Mouse (Mus musculus): ENCODE results near the gene Cgn. TPM values are rescaled to one million over a fixed set of nuclear protein-coding genes. Genes with fewer than 3 reads are reported as not detected.
"Not testable (repeated sequence)": the region's sequence is repeated elsewhere in the genome, so short reads cannot be mapped to it uniquely, and the experiment has no call there.

Gene Cgn
- polyA plus RNA-seq, 1 experiment from 2014 or later: 5.8 TPM

DNA sequence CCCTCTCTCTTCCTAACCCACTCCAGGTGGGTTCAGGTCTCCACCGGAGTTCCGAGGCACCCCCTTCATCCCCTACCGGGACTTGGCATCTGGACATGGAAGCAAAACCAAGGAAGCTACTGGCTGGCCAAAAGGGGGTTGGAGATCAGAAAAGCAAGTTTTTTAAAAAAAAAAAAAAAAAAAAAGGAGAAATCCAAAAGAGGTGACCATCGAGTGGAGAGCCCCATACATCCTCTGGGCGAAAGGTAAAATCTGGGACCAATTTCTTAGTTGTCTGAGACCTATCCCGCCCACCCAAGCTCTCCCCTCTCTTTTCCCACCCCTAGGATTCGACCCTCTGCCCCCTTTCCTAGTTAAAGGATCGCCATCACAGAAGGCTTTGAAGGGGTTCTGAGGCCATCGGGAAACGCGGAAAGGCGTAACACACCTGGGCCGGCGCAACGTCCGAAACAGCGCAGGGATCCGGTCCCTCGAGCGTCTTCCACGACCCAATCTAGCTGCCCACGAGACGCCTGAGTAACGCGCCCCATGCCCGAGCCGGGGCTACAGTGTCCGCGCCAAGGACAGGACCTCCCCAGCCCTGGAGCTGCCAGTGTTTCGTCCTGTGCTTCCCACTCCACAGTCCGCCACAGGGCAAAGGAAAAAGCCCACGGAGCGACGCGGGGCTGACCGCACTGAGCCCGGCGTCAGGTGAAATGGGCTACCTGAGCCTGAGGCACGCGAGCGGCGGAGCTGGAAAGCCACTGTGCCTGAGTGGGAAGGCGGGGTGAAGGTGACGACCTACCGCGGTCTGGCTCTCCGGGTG lies 28.8 kb downstream of the Cgn start:
- WGBS: 3% methylated on average over 21 of the region's 47 CpGs
- not testable (repeated sequence) for H3K4me1 ChIP-seq; H3K9me3 ChIP-seq; H3K36me3 ChIP-seq; H3K27me3 ChIP-seq; ATAC-seq (replicated peaks); H3K27ac ChIP-seq (replicated peaks)
- Histone ChIP-seq H3K9ac (replicated peaks) (0 out of 2 replicates have a peak overlapping the region, but pooled peaks have one; percentile 37), H3K4me2 (replicated peaks) (peak overlapping the region; percentile 57), H3K4me3 (peak overlapping the region; percentile 38)

DNA sequence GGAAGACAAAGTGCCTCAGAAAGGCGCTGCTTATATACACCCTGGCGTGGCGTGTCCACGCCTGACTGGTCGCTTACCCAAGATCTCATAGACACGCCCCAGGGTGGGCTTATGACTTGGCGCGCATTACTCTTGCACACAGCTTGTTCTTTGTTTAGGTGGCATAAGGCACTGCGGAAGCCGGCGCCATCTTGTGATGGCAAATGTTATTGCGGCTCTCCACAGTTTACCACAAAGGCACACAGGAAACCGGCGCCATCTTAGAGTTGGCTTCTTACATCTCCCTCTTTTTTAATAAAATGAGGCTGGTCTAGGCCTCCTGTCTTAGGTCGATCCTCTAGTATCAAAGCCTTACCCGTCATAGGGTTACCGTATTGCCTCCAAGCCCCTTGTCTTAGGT lies 40.6 kb downstream of the Cgn start:
- WGBS: 93% methylated on average over 17 of the region's 17 CpGs
- ATAC-seq (replicated peaks): no peak
- H3K27me3 ChIP-seq: no peaks in the 10 kb centered on the region
- no peaks in the 10 kb centered on the region for H3K9me3 ChIP-seq
- H3K9ac ChIP-seq (replicated peaks): no peak overlapping the region
- H3K27ac ChIP-seq (replicated peaks): no peak overlapping the region
- H3K4me3 ChIP-seq: no peak overlapping the region
- H3K4me2 ChIP-seq (replicated peaks): no peak overlapping the region
- no peaks in the 10 kb centered on the region for H3K4me1 ChIP-seq
- H3K36me3 ChIP-seq: no peaks in the 10 kb centered on the region

DNA sequence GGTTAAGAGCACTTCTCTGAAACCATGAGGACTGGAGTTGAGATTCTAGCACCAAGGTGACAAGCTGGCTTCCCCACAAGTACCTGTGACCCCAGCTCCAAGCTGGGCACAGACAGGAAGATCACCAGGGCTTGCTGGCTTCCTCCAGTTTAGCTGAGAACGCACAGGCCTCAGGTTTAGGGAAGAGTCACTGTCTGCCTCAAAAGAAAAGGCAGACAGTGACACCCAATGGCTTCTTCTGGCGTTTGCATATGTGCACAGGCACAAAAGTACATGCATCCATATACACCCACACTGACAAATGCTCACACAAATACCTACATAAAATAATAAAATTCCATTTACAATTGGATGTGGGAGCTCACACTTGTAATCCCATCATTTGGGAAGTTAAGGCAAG lies 62.7 kb downstream of the Cgn start:
- not testable (repeated sequence) for H3K4me1 ChIP-seq; H3K4me3 ChIP-seq; ATAC-seq (replicated peaks); H3K27me3 ChIP-seq; H3K9me3 ChIP-seq; H3K27ac ChIP-seq (replicated peaks); H3K36me3 ChIP-seq; H3K9ac ChIP-seq (replicated peaks); H3K4me2 ChIP-seq (replicated peaks)
- 27% methylated on average over 2 of the region's 2 CpGs for WGBS

DNA sequence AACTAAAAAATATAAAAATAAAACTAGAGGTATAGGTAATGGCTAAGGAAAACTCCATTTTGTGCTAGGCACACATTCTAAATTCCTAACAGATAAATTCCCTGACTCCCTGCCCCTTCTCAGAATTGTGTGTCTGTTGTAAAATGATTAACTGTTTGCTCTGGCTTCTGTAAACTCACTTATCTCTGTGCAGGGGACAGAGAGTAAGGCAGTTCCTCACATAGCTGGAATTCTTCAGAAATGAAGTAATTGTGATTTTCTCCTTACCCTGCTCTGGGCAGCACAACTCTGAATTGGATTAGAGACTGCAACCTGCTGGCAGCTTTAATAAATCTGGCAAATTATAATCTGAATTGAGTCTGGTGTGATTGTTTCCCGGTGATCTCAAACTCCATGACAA lies 68.0 kb downstream of the Cgn start:
- H3K4me3 ChIP-seq; H3K9ac ChIP-seq (replicated peaks); H3K4me2 ChIP-seq (replicated peaks); H3K9me3 ChIP-seq; H3K4me1 ChIP-seq; ATAC-seq (replicated peaks); H3K36me3 ChIP-seq; H3K27me3 ChIP-seq; H3K27ac ChIP-seq (replicated peaks): not testable (repeated sequence)
- 13% methylated on average over 1 of the region's 1 CpGs for WGBS

DNA sequence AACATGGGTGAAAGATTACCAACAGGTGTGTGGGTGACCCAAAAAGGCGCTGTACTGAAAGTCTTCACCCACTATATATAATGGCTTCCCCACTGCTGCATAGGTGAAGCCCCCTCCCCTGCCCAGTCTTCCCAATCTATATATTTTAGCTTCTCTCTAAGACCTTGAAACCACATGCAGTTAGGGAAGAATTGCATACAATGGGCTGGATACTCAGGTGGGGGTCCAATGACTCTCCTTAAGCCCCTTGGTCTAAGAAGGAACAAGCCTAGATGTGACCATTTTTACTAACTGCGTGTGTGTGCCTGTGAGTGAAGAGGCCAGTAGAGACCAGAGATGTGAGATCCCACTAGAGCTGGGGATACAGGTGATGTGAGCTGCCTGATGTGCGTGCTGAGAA lies 72.9 kb downstream of the Cgn start:
- not testable (repeated sequence) for H3K36me3 ChIP-seq; H3K4me3 ChIP-seq; H3K9ac ChIP-seq (replicated peaks); H3K4me1 ChIP-seq; H3K27ac ChIP-seq (replicated peaks); H3K4me2 ChIP-seq (replicated peaks); ATAC-seq (replicated peaks); H3K27me3 ChIP-seq; H3K9me3 ChIP-seq
- 83% methylated on average over 3 of the region's 3 CpGs for WGBS

DNA sequence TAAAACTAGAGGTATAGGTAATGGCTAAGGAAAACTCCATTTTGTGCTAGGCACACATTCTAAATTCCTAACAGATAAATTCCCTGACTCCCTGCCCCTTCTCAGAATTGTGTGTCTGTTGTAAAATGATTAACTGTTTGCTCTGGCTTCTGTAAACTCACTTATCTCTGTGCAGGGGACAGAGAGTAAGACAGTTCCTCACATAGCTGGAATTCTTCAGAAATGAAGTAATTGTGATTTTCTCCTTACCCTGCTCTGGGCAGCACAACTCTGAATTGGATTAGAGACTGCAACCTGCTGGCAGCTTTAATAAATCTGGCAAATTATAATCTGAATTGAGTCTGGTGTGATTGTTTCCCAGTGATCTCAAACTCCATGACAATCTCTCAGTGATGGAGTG lies 75.7 kb downstream of the Cgn start:
- ATAC-seq (replicated peaks); H3K4me1 ChIP-seq; H3K4me2 ChIP-seq (replicated peaks); H3K27ac ChIP-seq (replicated peaks); H3K9ac ChIP-seq (replicated peaks); H3K27me3 ChIP-seq; H3K4me3 ChIP-seq; H3K9me3 ChIP-seq; H3K36me3 ChIP-seq: not testable (repeated sequence)

Other genes starting within 250 kb of the Cgn start
- 81.1 and 86.6 TPM in 2 replicates for gene Snx27, start 203.8 kb downstream of the Cgn start, polyA plus RNA-seq (2015; fragmentation: Nextera tagmentation; extraction: Ambion mirVana)
- not detected in 2 replicates for gene Gm10972, start 143.4 kb downstream of the Cgn start, polyA plus RNA-seq (2015; fragmentation: Nextera tagmentation; extraction: Ambion mirVana)
- 3.6 and 4.1 TPM in 2 replicates for gene Tuft1, start 127.6 kb downstream of the Cgn start, polyA plus RNA-seq (2015; fragmentation: Nextera tagmentation; extraction: Ambion mirVana)
- gene Selenbp2, start 92.9 kb downstream of the Cgn start, polyA plus RNA-seq (2015; fragmentation: Nextera tagmentation; extraction: Ambion mirVana): 0.48 and 0.78 TPM in 2 replicates
- 24.7 and 26.5 TPM in 2 replicates for gene Pogz, start 51.1 kb upstream of the Cgn start, polyA plus RNA-seq (2015; fragmentation: Nextera tagmentation; extraction: Ambion mirVana)
- gene Psmb4, start 100.5 kb upstream of the Cgn start, polyA plus RNA-seq (2015; fragmentation: Nextera tagmentation; extraction: Ambion mirVana): 380 and 393 TPM in 2 replicates
- 9.5 and 11.6 TPM in 2 replicates for gene Selenbp1, start 146.6 kb upstream of the Cgn start, polyA plus RNA-seq (2015; fragmentation: Nextera tagmentation; extraction: Ambion mirVana)
- gene Rfx5, start 167.6 kb upstream of the Cgn start, polyA plus RNA-seq (2015; fragmentation: Nextera tagmentation; extraction: Ambion mirVana): 5.4 and 6.0 TPM in 2 replicates
- gene Pi4kb, start 188.2 kb upstream of the Cgn start, polyA plus RNA-seq (2015; fragmentation: Nextera tagmentation; extraction: Ambion mirVana): 24.9 and 27.1 TPM in 2 replicates
- 22.4 and 23.0 TPM in 2 replicates for gene Zfp687, start 229.0 kb upstream of the Cgn start, polyA plus RNA-seq (2015; fragmentation: Nextera tagmentation; extraction: Ambion mirVana)

Measured in forebrain, embryonic 15.5 days (tissue).